Mouse (Mus musculus): ENCODE results near the gene Kmt2b.
A peak's percentile ranks its signal among the peaks of the same experiment; 100 is the strongest.

DNA sequence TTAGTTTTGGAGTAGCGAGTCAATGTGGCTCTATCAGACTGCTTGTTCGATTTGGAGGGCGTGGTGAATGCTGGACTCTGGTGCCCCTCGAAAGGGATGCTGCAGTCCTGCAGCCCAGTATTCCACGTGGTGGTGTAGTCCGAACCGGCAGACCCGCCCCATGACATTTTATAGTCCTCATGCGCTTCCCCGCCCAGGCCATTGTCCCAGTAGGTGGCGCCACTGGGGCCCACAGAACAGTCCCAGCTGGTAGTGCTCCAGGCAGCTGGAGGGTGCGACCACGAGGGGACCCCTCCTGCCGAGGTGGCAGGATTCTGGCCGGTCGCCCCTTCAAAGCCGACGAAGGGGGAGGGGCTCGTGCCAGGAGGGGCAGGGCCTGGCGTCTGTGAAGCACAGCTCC, 46.1 kb upstream of the Kmt2b start:
- TF ChIP-seq CTCF (IDR thresholded peaks at IDR 0.05; ENCODE audit: extremely low read depth, insufficient read length, insufficient replicate concordance, low read depth, low read length) (peak; percentile 53; the same call in 1 of the 2 replicates), POLR2A (IDR thresholded peaks at IDR 0.05; ENCODE audit: low read depth, low read length) (no peak)

Measured in small intestine, adult 2 months (tissue).